Mouse (Mus musculus) erythroblast, embryonic 14.5 days (primary cell): ENCODE results near the gene Btbd8.

ENCODE experiments used
- GATA1 ChIP-seq: IDR thresholded peaks from 2 replicates; pipeline ENCODE4 v1.6.1; 2012; ENCODE audit warnings: low read length, inconsistent platforms, mixed read lengths
- TAL1 ChIP-seq: IDR thresholded peaks from 3 replicates; pipeline ENCODE4 v1.6.1; 2012; ENCODE audit warnings: low read length, inconsistent platforms, mixed read lengths

GRCm38 (mm10) chr5:107421676-107422075 lies 16.1 kb upstream of the Btbd8 start:
- TF ChIP-seq GATA1 (no peak), TAL1 (no peak)
